Mouse (Mus musculus) lung, adult 18-20 months (tissue): Measurements from ENCODE around the gene Riiad1.

ENCODE experiments used
- DNase-seq, 2 experiments: peaks; one replicate each; pipeline ENCODE4 v3.0.0; 2022; ENCODE audit warnings: mixed read lengths in 2 of 2

Gene Riiad1

GRCm38 (mm10) chr3:94480291-94480884, at the start of gene Riiad1:
Riiad1 (minus strand) TSS chr3:94480341.
- DNase-seq: no peak

- DNase-seq: no peak
Observed at GRCm38 (mm10) chr3:94526731-94527130, 46.6 kb upstream of the Riiad1 start.

- DNase-seq: no peak
Observed at GRCm38 (mm10) chr3:94506664-94507063, 26.5 kb upstream of the Riiad1 start.

- peak in 1 of 2 experiments; percentile 30 for DNase-seq
Observed at GRCm38 (mm10) chr3:94502243-94502642, 22.1 kb upstream of the Riiad1 start.

GRCm38 (mm10) chr3:94497162-94497561, 17.0 kb upstream of the Riiad1 start:
- no peak for DNase-seq

- DNase-seq: no peak
Observed at GRCm38 (mm10) chr3:94487581-94487980, 7.4 kb upstream of the Riiad1 start.

- DNase-seq: no peak
Observed at GRCm38 (mm10) chr3:94485922-94486321, 5.8 kb upstream of the Riiad1 start.

GRCm38 (mm10) chr3:94483790-94484439, 3.8 kb upstream of the Riiad1 start:
- DNase-seq: peak in 1 of 2 experiments; percentile 17

GRCm38 (mm10) chr3:94482764-94483385, 2.7 kb upstream of the Riiad1 start:
- DNase-seq: peak; percentile 67 to 77

- DNase-seq: no peak
Observed at GRCm38 (mm10) chr3:94481429-94481828, 1.3 kb upstream of the Riiad1 start.

- no peak for DNase-seq
Observed at GRCm38 (mm10) chr3:94479564-94479963, 577 bp downstream of the Riiad1 start.

GRCm38 (mm10) chr3:94478591-94479169, 1.5 kb downstream of the Riiad1 start:
- DNase-seq: no peak

- no peak for DNase-seq
Observed at GRCm38 (mm10) chr3:94477981-94478422, 2.1 kb downstream of the Riiad1 start, which contains the start of gene Celf3. Celf3 (plus strand) TSS chr3:94478295.

- DNase-seq: no peak
Observed at GRCm38 (mm10) chr3:94477444-94477843, 2.7 kb downstream of the Riiad1 start.

GRCm38 (mm10) chr3:94476301-94477035, 3.7 kb downstream of the Riiad1 start:
- peak in 1 of 2 experiments; percentile 23 for DNase-seq

GRCm38 (mm10) chr3:94473567-94474232, 6.4 kb downstream of the Riiad1 start:
- no peak for DNase-seq

- no peak for DNase-seq
Observed at GRCm38 (mm10) chr3:94473115-94473505, 7.0 kb downstream of the Riiad1 start.

- peak; percentile 56 to 63 for DNase-seq
Observed at GRCm38 (mm10) chr3:94472447-94473114, 7.6 kb downstream of the Riiad1 start.

- peak; percentile 28 to 44 for DNase-seq
Observed at GRCm38 (mm10) chr3:94468931-94469330, 11.2 kb downstream of the Riiad1 start.

- DNase-seq: no peak
Observed at GRCm38 (mm10) chr3:94465632-94466430, 14.3 kb downstream of the Riiad1 start.
